ENCODE assay signal across 34 mouse cellular contexts in genomic region chr13:111444325-111444724, GRCm38 (mm10).
"Had no signal": no experiment of that assay in that cellular context is flagged by ENCODE, and none has a peak within 500 bp of the region (broad histone marks: within the 10 kb centered on the region; RNA-seq: fewer than 3 reads in every experiment).

No protein-coding gene starts in this region.

- H3K9me3 ChIP-seq: heart, embryonic 10.5 days; heart, embryonic 12.5 days; heart, embryonic 13.5 days; heart, embryonic 15.5 days; hindbrain, embryonic 10.5 days; hindbrain, embryonic 12.5 days; hindbrain, embryonic 13.5 days; hindbrain, embryonic 15.5 days; kidney, embryonic 15.5 days had no signal

- H3K27me3 ChIP-seq: heart, embryonic 12.5 days; heart, embryonic 13.5 days; heart, embryonic 15.5 days; hindbrain, embryonic 12.5 days; hindbrain, embryonic 13.5 days; hindbrain, embryonic 15.5 days; kidney, embryonic 15.5 days had no signal

- DNase-seq: heart, adult 18-20 months; heart, adult 2 months; heart, postnatal 10 days; heart, postnatal 14 days; heart, postnatal 36 days; heart, postnatal 4 days; kidney, adult 11 months; kidney, adult 18-20 months; kidney, adult 2 months; kidney, adult 8-10 months; kidney, adult 9 months; kidney, postnatal 10 days; kidney, postnatal 14 days; kidney, postnatal 25 days; kidney, postnatal 36 days; kidney, postnatal 4 days; layer of hippocampus, adult 9-11 months; layer of hippocampus, postnatal 36 days had no signal

- ATAC-seq: hindbrain, embryonic 16.5 days; hindbrain, postnatal 0 days; inflammation-experienced regulatory T-cells, adult 6 months had no signal

- H3K4me1 ChIP-seq: heart, embryonic 10.5 days; heart, embryonic 12.5 days; heart, embryonic 13.5 days; heart, embryonic 15.5 days; hindbrain, embryonic 10.5 days; hindbrain, embryonic 12.5 days; hindbrain, embryonic 13.5 days; hindbrain, embryonic 15.5 days; kidney, embryonic 15.5 days had no signal

- H3K9ac ChIP-seq: heart, embryonic 12.5 days; heart, embryonic 13.5 days; heart, embryonic 15.5 days; hindbrain, embryonic 12.5 days; hindbrain, embryonic 13.5 days; hindbrain, embryonic 14.5 days; hindbrain, embryonic 15.5 days; kidney, embryonic 15.5 days had no signal

- H3K27ac ChIP-seq: heart, adult 2 months; heart, embryonic 10.5 days; heart, embryonic 13.5 days; heart, embryonic 15.5 days; hindbrain, embryonic 10.5 days; hindbrain, embryonic 12.5 days; hindbrain, embryonic 13.5 days; hindbrain, embryonic 14.5 days; hindbrain, embryonic 15.5 days; hindbrain, postnatal 0 days; kidney, embryonic 15.5 days; kidney, postnatal 0 days; layer of hippocampus, adult 2 months had no signal

- H3K4me2 ChIP-seq: heart, embryonic 11.5 days; heart, embryonic 12.5 days; heart, embryonic 13.5 days; heart, embryonic 15.5 days; hindbrain, embryonic 12.5 days; hindbrain, embryonic 13.5 days; hindbrain, embryonic 14.5 days; hindbrain, embryonic 15.5 days; kidney, embryonic 15.5 days had no signal

- H3K4me3 ChIP-seq: heart, adult 2 months; heart, embryonic 10.5 days; heart, embryonic 12.5 days; heart, embryonic 13.5 days; heart, embryonic 15.5 days; hindbrain, embryonic 10.5 days; hindbrain, embryonic 12.5 days; hindbrain, embryonic 13.5 days; hindbrain, embryonic 15.5 days; kidney, embryonic 15.5 days; layer of hippocampus, adult 2 months had no signal
